Comparison of ENCODE assay signal across 13 mouse cellular contexts in genomic region chr7:66260763-66261390, GRCm38 (mm10).
DNase-seq lines count a peak whose midpoint lies in the region; ATAC-seq lines count a peak whose summit lies in the region.
"Had no signal": no experiment of that assay in that cellular context is flagged by ENCODE, and none has a peak within 500 bp of the region (broad histone marks: within the 10 kb centered on the region; RNA-seq: fewer than 3 reads in every experiment).

No protein-coding gene starts in this region.

- no peak for ATAC-seq in heart, embryonic 13.5 days (ENCODE audit: extremely low read depth, insufficient number of reproducible peaks, low FRiP score, low TSS enrichment)
- ATAC-seq in neural tube, embryonic 15.5 days (ENCODE audit: low FRiP score), result peak; percentile 41; the same call in 1 of the 2 replicates

- 46% methylated on average over 7 of the region's 7 CpGs for WGBS in heart, embryonic 13.5 days
- WGBS in neural tube, embryonic 15.5 days, result 64% methylated on average over 7 of the region's 7 CpGs

- H3K9ac ChIP-seq in heart, embryonic 13.5 days, result no peak overlapping the region; the same call in 1 of the 2 replicates
- H3K9ac ChIP-seq in neural tube, embryonic 15.5 days (replicated peaks), result no peak overlapping the region

- peaks cover 22% of the 10 kb centered on the region for H3K4me1 ChIP-seq in heart, embryonic 13.5 days
- H3K4me1 ChIP-seq in neural tube, embryonic 15.5 days, result peaks cover 5% of the 10 kb centered on the region; the same call in 1 of the 2 replicates

- DNase-seq in heart, postnatal 36 days, result no peak
- DNase-seq in testis, postnatal 10 days (ENCODE audit: low spot score), result peak; percentile 38
- no peak for DNase-seq in testis, postnatal 14 days (ENCODE audit: low spot score)
- DNase-seq in cerebellum, postnatal 36 days, result peak; percentile 65 to 66
- DNase-seq in gastrocnemius, adult 8-10 months (ENCODE audit: low spot score in 2 of 2), result no peak
- no peak for DNase-seq in right cerebral cortex, adult 18-20 months
- DNase-seq: thymus, adult 2 months had no signal

- H3K4me2 ChIP-seq in heart, embryonic 13.5 days, result no peak overlapping the region
- H3K4me2 ChIP-seq in neural tube, embryonic 15.5 days, result no peak overlapping the region

- intact Hi-C loops in heart, postnatal 36 days (cut with DNase I), result no loop called here

- H3K36me3 ChIP-seq in heart, embryonic 13.5 days, result peaks cover 27% of the 10 kb centered on the region
- no peaks in the 10 kb centered on the region for H3K36me3 ChIP-seq in neural tube, embryonic 15.5 days

- no peak overlapping the region for H3K4me3 ChIP-seq in heart, embryonic 13.5 days
- H3K4me3 ChIP-seq in neural tube, embryonic 15.5 days (replicated peaks), result no peak overlapping the region
- H3K4me3 ChIP-seq: erythroblast, embryonic 14.5 days; limb, embryonic 10.5 days had no signal

- no peaks in the 10 kb centered on the region for H3K27me3 ChIP-seq in heart, embryonic 13.5 days (replicated peaks)
- H3K27me3 ChIP-seq in neural tube, embryonic 15.5 days (replicated peaks), result no peaks in the 10 kb centered on the region

- 0 out of 2 replicates have a peak overlapping the region, but pooled peaks have one; percentile 36 for H3K27ac ChIP-seq in heart, embryonic 13.5 days (replicated peaks)
- H3K27ac ChIP-seq in neural tube, embryonic 15.5 days (replicated peaks), result no peak overlapping the region; the same call in 1 of the 2 replicates
- H3K27ac ChIP-seq: kidney, postnatal 0 days; limb, embryonic 10.5 days; macrophage had no signal

- no peaks in the 10 kb centered on the region for H3K9me3 ChIP-seq in heart, embryonic 13.5 days
- no peaks in the 10 kb centered on the region for H3K9me3 ChIP-seq in neural tube, embryonic 15.5 days (replicated peaks)
- H3K9me3 ChIP-seq: limb, embryonic 10.5 days had no signal

Comparison
In these comparisons a context has a peak if more than half of its experiments do, and no peak if none do; other contexts are left out.
1. DNase-seq: peak in testis, postnatal 10 days (single experiment) and cerebellum, postnatal 36 days (2 of 2); none in heart, postnatal 36 days (0 of 2), testis, postnatal 14 days (single experiment), gastrocnemius, adult 8-10 months (0 of 2) and right cerebral cortex, adult 18-20 months (single experiment).